Mouse (Mus musculus) heart, embryonic 11.5 days (tissue): ENCODE results near the gene Engase. TPM values are rescaled to one million over a fixed set of nuclear protein-coding genes. Genes with fewer than 3 reads are reported as not detected.

Experiments
- ATAC-seq: fragments of 200-750 bp; cut with Nextera tagmentation; replicated peaks from 2 replicates; pipeline ENCODE4 v1.8.0; 2017; ENCODE audit warnings: moderate library complexity; ENCODE audit not compliant: insufficient number of reproducible peaks, low FRiP score, low TSS enrichment
- H3K27ac ChIP-seq: fragments of 300-500 bp; sonication (generic); 2 replicates; pipeline ENCODE4 v1.5.1; 2014; ENCODE audit warnings: mild to moderate bottlenecking, low read depth, low read length
- H3K27me3 ChIP-seq: fragments of 300-500 bp; sonication (generic); 2 replicates; pipeline ENCODE4 v1.6.1; 2014; ENCODE audit warnings: mild to moderate bottlenecking, low read length, mixed read lengths; ENCODE audit not compliant: control insufficient read depth, insufficient read depth
- H3K36me3 ChIP-seq: fragments of 300-500 bp; sonication (generic); 2 replicates; pipeline ENCODE4 v1.6.1; 2014; ENCODE audit warnings: mild to moderate bottlenecking, low read length, moderate library complexity, mixed read lengths; ENCODE audit not compliant: control insufficient read depth, insufficient read depth
- H3K4me1 ChIP-seq: fragments of 300-500 bp; sonication (generic); 2 replicates; pipeline ENCODE4 v1.6.1; 2014; ENCODE audit warnings: low read length; ENCODE audit not compliant: control insufficient read depth, insufficient read depth
- H3K4me2 ChIP-seq: fragments of 300-500 bp; sonication (generic); 2 replicates; pipeline ENCODE4 v1.6.1; 2014; ENCODE audit warnings: mild to moderate bottlenecking, moderate library complexity
- H3K4me3 ChIP-seq: fragments of 300-500 bp; sonication (generic); 2 replicates; pipeline ENCODE4 v1.5.1; 2014; ENCODE audit warnings: low read depth, low read length
- H3K9ac ChIP-seq: fragments of 300-500 bp; sonication (generic); 2 replicates; pipeline ENCODE4 v1.6.1; 2014; ENCODE audit warnings: mild to moderate bottlenecking, low read depth, low read length, moderate library complexity
- H3K9me3 ChIP-seq: fragments of 300-500 bp; sonication (generic); replicated peaks from 2 replicates; pipeline ENCODE4 v1.6.1; 2016; ENCODE audit warnings: low read length; ENCODE audit not compliant: control insufficient read depth
- WGBS: fragments of 180-500 bp; shearing (Covaris S2); extraction: QIAGEN DNeasy Blood & Tissue Kit; methylation state at CpG from one replicate; pipeline ENCODE4 v1.1.7; 2014; ENCODE audit not compliant: insufficient replicate concordance; 5-methylcytosine and 5-hydroxymethylcytosine counted together
- polyA plus RNA-seq: library from polyadenylated mRNA; unstranded; fragments of >200 nt; fragmentation: Nextera tagmentation; extraction: Ambion mirVana; gene quantifications from 2 replicates; pipeline ENCODE4 v1.2.1, GENCODE M21; 2014

Engase gene
- polyA plus RNA-seq, 1 experiment from 2014 or later: 4.3 TPM

DNA sequence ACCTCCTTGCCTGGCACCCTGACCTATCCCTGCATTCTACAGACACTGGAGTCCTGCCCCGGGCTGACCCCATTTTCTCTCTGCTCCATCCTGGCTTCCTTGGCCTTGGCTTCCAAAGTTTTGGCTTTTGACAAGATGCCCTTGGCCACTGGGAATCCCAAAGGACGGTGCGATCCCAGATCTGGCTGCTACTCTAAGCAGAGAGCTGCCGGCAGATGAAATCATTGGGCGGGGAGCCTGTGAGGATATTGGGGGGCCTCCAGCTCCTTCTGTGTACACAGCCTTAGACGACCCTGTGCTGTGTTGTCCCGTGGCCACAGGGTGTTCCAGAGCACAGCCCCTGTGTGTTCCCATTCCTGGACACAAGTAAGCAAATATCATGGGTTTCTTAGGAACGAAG is 28.2 kb upstream of the Engase start:
- Histone ChIP-seq H3K4me1 (0 out of 2 replicates have a peak, but pooled peaks cover 2% of the 10 kb centered on the region), H3K4me3 (no peak overlapping the region), H3K27me3 (no peaks in the 10 kb centered on the region; the same call in 1 of the 2 replicates), H3K9ac (no peak overlapping the region), H3K4me2 (no peak overlapping the region), H3K36me3 (no peaks in the 10 kb centered on the region), H3K9me3 (no peaks in the 10 kb centered on the region), H3K27ac (no peak overlapping the region)
- no peak for ATAC-seq
- WGBS: 82% methylated on average over 8 of the region's 8 CpGs

DNA sequence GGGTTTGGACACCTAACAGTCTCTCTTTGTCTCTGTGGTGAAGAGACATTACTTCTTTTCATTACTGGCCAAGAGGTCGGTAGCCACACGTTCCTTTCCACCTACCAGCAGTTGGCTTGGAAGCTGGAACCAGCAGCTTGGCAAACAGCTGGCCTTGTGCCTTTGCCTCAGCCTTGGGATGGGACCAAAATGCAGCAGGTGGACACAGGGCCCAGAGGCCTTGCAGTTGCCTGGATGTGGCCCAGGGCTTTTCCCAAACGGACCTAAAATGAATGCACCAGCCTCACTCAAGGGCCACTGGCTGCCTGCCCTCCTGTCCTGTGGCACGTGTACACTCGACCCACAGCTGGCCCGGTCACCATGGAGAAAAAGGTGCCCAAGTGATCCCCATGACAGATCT is 25.4 kb upstream of the Engase start:
- H3K27ac ChIP-seq: no peak overlapping the region
- 73% methylated on average over 6 of the region's 6 CpGs for WGBS
- H3K9me3 ChIP-seq: no peaks in the 10 kb centered on the region

GRCm38 (mm10) chr11:118452955-118453354 is 23.7 kb upstream of the Engase start:
- 0 out of 2 replicates have a peak, but pooled peaks cover 2% of the 10 kb centered on the region for H3K4me1 ChIP-seq
- no peak overlapping the region for H3K4me3 ChIP-seq
- no peak overlapping the region for H3K9ac ChIP-seq
- H3K27me3 ChIP-seq: no peaks in the 10 kb centered on the region; the same call in 1 of the 2 replicates
- no peak overlapping the region for H3K27ac ChIP-seq
- no peak overlapping the region for H3K4me2 ChIP-seq
- no peak for ATAC-seq
- WGBS: 73% methylated on average over 2 of the region's 2 CpGs
- no peaks in the 10 kb centered on the region for H3K9me3 ChIP-seq
- H3K36me3 ChIP-seq: no peaks in the 10 kb centered on the region

More for the DNA sequence above, 25.4 kb upstream of the Engase start:
- no peak overlapping the region for H3K9ac ChIP-seq
- no peak overlapping the region for H3K4me3 ChIP-seq
- H3K27me3 ChIP-seq: no peaks in the 10 kb centered on the region; the same call in 1 of the 2 replicates
- no peak overlapping the region for H3K4me2 ChIP-seq
- no peaks in the 10 kb centered on the region for H3K36me3 ChIP-seq
- no peak for ATAC-seq
- H3K4me1 ChIP-seq: 0 out of 2 replicates have a peak, but pooled peaks cover 2% of the 10 kb centered on the region

- Histone ChIP-seq H3K27ac (no peak overlapping the region), H3K9ac (no peak overlapping the region), H3K4me1 (peaks cover 6% of the 10 kb centered on the region; the same call in 1 of the 2 replicates), H3K9me3 (no peaks in the 10 kb centered on the region), H3K36me3 (no peaks in the 10 kb centered on the region), H3K4me3 (no peak overlapping the region), H3K27me3 (no peaks in the 10 kb centered on the region), H3K4me2 (no peak overlapping the region)
- WGBS: 65% methylated on average over 11 of the region's 11 CpGs
- ATAC-seq: no peak
Measured at GRCm38 (mm10) chr11:118453886-118454671, 22.6 kb upstream of the Engase start.

DNA sequence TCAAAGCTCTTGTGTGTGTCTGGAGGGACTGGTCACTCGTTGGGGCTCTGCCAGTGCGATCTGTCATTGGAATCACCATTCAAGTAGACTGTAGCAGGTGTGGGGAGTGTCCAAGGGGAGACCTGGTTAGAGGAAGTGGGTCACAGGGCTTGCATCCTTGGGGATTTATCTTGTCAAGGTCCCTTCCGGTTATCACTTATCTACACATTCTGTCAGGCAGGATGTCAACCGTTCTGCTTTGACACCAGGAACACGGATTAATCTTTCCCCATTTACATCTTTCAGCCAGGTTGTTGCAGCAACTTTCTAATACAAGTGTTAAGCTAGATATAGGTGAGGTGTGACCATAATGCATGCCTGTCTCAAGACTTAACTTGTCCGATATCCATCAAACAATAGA is 20.8 kb upstream of the Engase start:
- no peak overlapping the region for H3K4me2 ChIP-seq
- peaks cover 5% of the 10 kb centered on the region; the same call in 1 of the 2 replicates for H3K4me1 ChIP-seq
- no peak overlapping the region for H3K27ac ChIP-seq
- H3K27me3 ChIP-seq: no peaks in the 10 kb centered on the region
- H3K9me3 ChIP-seq: no peaks in the 10 kb centered on the region
- 68% methylated on average over 6 of the region's 6 CpGs for WGBS
- no peak overlapping the region for H3K9ac ChIP-seq
- no peak for ATAC-seq
- H3K36me3 ChIP-seq: no peaks in the 10 kb centered on the region
- no peak overlapping the region for H3K4me3 ChIP-seq

GRCm38 (mm10) chr11:118456937-118457336 is 19.7 kb upstream of the Engase start:
- Histone ChIP-seq H3K4me2 (no peak overlapping the region), H3K9ac (no peak overlapping the region), H3K27ac (no peak overlapping the region), H3K36me3 (no peaks in the 10 kb centered on the region), H3K4me3 (no peak overlapping the region), H3K27me3 (no peaks in the 10 kb centered on the region), H3K9me3 (no peaks in the 10 kb centered on the region), H3K4me1 (peaks cover 5% of the 10 kb centered on the region; the same call in 1 of the 2 replicates)
- no peak for ATAC-seq
- 81% methylated on average over 11 of the region's 11 CpGs for WGBS

GRCm38 (mm10) chr11:118459051-118459450 is 17.6 kb upstream of the Engase start:
- no peak overlapping the region for H3K4me3 ChIP-seq
- 30% methylated on average over 8 of the region's 8 CpGs for WGBS
- H3K4me2 ChIP-seq: peak overlapping the region; percentile 8
- no peaks in the 10 kb centered on the region for H3K9me3 ChIP-seq
- no peak for ATAC-seq
- peaks cover 5% of the 10 kb centered on the region; the same call in 1 of the 2 replicates for H3K4me1 ChIP-seq
- H3K9ac ChIP-seq: no peak overlapping the region
- no peaks in the 10 kb centered on the region for H3K27me3 ChIP-seq
- H3K36me3 ChIP-seq: no peaks in the 10 kb centered on the region
- H3K27ac ChIP-seq: peak overlapping the region; percentile 46; the same call in 1 of the 2 replicates

- no peaks in the 10 kb centered on the region for H3K36me3 ChIP-seq
- no peaks in the 10 kb centered on the region for H3K9me3 ChIP-seq
- 53% methylated on average over 4 of the region's 4 CpGs for WGBS
- H3K27me3 ChIP-seq: no peaks in the 10 kb centered on the region
- peak overlapping the region; percentile 8; the same call in 1 of the 2 replicates for H3K4me2 ChIP-seq
- H3K4me1 ChIP-seq: peaks cover 5% of the 10 kb centered on the region; the same call in 1 of the 2 replicates
- no peak overlapping the region for H3K9ac ChIP-seq
- peak overlapping the region; percentile 46 for H3K27ac ChIP-seq
- H3K4me3 ChIP-seq: no peak overlapping the region
- ATAC-seq: no peak
Measured at GRCm38 (mm10) chr11:118459536-118459935, 17.1 kb upstream of the Engase start.
